Comparison of ENCODE assay signal across 8 mouse cellular contexts in genomic region chr4:98243941-98244929, GRCm38 (mm10).
A peak's percentile ranks its signal among the peaks of the same experiment; 100 is the strongest.
DNase-seq lines count a peak whose midpoint lies in the region; ATAC-seq lines count a peak whose summit lies in the region.

No protein-coding gene starts in this region.

- DNase-seq in NIH3T3 (ENCODE audit: low read depth): peak; percentile 5
- DNase-seq in cerebellum, postnatal 36 days: peak; percentile 9 to 15
- peak; percentile 11 for DNase-seq in gastrocnemius, postnatal 10 days
- DNase-seq in hindlimb bud, embryonic 11.5 days (ENCODE audit: extremely low spot score, low read depth, low spot score): peak; percentile 76
- DNase-seq in left cerebral cortex, adult 18-20 months (ENCODE audit: low spot score in 2 of 2): peak; percentile 14 to 34
- peak; percentile 72 to 79 for DNase-seq in thymus, postnatal 10 days (ENCODE audit: low spot score in 2 of 2)
- no peak for DNase-seq in ovary, adult 18-20 months (ENCODE audit: low spot score)

- peaks cover 11% of the 10 kb centered on the region for H3K4me1 ChIP-seq in midbrain, embryonic 13.5 days (replicated peaks)

- peak overlapping the region; percentile 30 for H3K4me3 ChIP-seq in midbrain, embryonic 13.5 days (replicated peaks)

- H3K27ac ChIP-seq in midbrain, embryonic 13.5 days: peak overlapping the region; percentile 45

- ATAC-seq in midbrain, embryonic 13.5 days: peak; percentile 89

- H3K4me2 ChIP-seq in midbrain, embryonic 13.5 days (replicated peaks): peak overlapping the region; percentile 53

- WGBS in midbrain, embryonic 13.5 days: 14% methylated on average over 15 of the region's 16 CpGs

- no peaks in the 10 kb centered on the region for H3K36me3 ChIP-seq in midbrain, embryonic 13.5 days

- H3K9ac ChIP-seq in midbrain, embryonic 13.5 days (replicated peaks): peak overlapping the region; percentile 33; the same call in 1 of the 2 replicates

- no peaks in the 10 kb centered on the region for H3K9me3 ChIP-seq in midbrain, embryonic 13.5 days

- H3K27me3 ChIP-seq in midbrain, embryonic 13.5 days: no peaks in the 10 kb centered on the region
